Mouse (Mus musculus) heart, postnatal 0 days (tissue): ENCODE data around the gene Terb2.

Experiments
- CTCF ChIP-seq: IDR thresholded peaks from 2 replicates; pipeline ENCODE4 v1.5.1; 2016; ENCODE audit warnings: antibody characterized with exemption, control low read depth, low read depth
- EP300 ChIP-seq: IDR thresholded peaks from 2 replicates; pipeline ENCODE4 v1.6.1; 2016; ENCODE audit warnings: antibody characterized with exemption, low read depth

- TF ChIP-seq CTCF: no peak
- TF ChIP-seq EP300: no peak
These were observed 13.9 kb upstream of the Terb2 start for GRCm38 (mm10) chr2:122172188-122172587.
